Mouse (Mus musculus) ES-Bruce4 (cell line): ENCODE data around the gene Ncapd3.

Source experiments
- CTCF ChIP-seq: IDR thresholded peaks from one replicate; pipeline ENCODE4 v1.8.1; 2011; ENCODE audit warnings: low read depth, low read length
- EP300 ChIP-seq: IDR thresholded peaks from 2 replicates; pipeline ENCODE4 v1.6.1; 2011; ENCODE audit warnings: low read depth, low read length; ENCODE audit not compliant: insufficient read depth
- POLR2A ChIP-seq: IDR thresholded peaks from one replicate; pipeline ENCODE4 v1.8.1; 2011; ENCODE audit warnings: low read length; ENCODE audit not compliant: insufficient read depth

GRCm38 (mm10) chr9:27011572-27011971 is 18.4 kb upstream of the Ncapd3 start:
- TF ChIP-seq POLR2A (no peak), EP300 (no peak), CTCF (no peak)
